Mouse (Mus musculus): ENCODE data around the gene Csrnp3.

- TF ChIP-seq CTCF (IDR thresholded peaks at IDR 0.05; ENCODE audit: insufficient read depth, low read length) (no peak), POLR2A (IDR thresholded peaks at IDR 0.05; ENCODE audit: borderline replicate concordance, extremely low read depth, low read depth, low read length) (no peak)
Observed at GRCm38 (mm10) chr2:65915994-65916393, 70.4 kb downstream of the Csrnp3 start.
